25 mouse cellular contexts compared by ENCODE assay signal in genomic region chr15:21664180-21664579, GRCm38 (mm10).
"Had no signal": no experiment of that assay in that cellular context is flagged by ENCODE, and none has a peak within 500 bp of the region (broad histone marks: within the 10 kb centered on the region; RNA-seq: fewer than 3 reads in every experiment).

No protein-coding gene starts in this region.

- H3K9me3 ChIP-seq: heart, embryonic 13.5 days; heart, embryonic 15.5 days; hindbrain, embryonic 13.5 days; hindbrain, embryonic 15.5 days; kidney, embryonic 15.5 days; limb, embryonic 13.5 days; limb, embryonic 15.5 days had no signal

- H3K27ac ChIP-seq: heart, adult 2 months; heart, embryonic 13.5 days; heart, embryonic 15.5 days; hindbrain, embryonic 13.5 days; hindbrain, embryonic 15.5 days; hindbrain, postnatal 0 days; kidney, embryonic 15.5 days; kidney, postnatal 0 days; limb, embryonic 13.5 days; limb, embryonic 15.5 days had no signal

- H3K4me3 ChIP-seq: heart, adult 2 months; heart, embryonic 13.5 days; heart, embryonic 15.5 days; hindbrain, embryonic 13.5 days; hindbrain, embryonic 15.5 days; kidney, embryonic 15.5 days; limb, embryonic 13.5 days; limb, embryonic 15.5 days had no signal

- H3K27me3 ChIP-seq: heart, embryonic 13.5 days; heart, embryonic 15.5 days; hindbrain, embryonic 13.5 days; hindbrain, embryonic 15.5 days; kidney, embryonic 15.5 days; limb, embryonic 13.5 days; limb, embryonic 15.5 days had no signal

- ATAC-seq: hindbrain, postnatal 0 days; intestine, embryonic 16.5 days had no signal

- H3K4me1 ChIP-seq: heart, embryonic 13.5 days; heart, embryonic 15.5 days; hindbrain, embryonic 13.5 days; hindbrain, embryonic 15.5 days; kidney, embryonic 15.5 days; limb, embryonic 13.5 days; limb, embryonic 15.5 days had no signal

- H3K36me3 ChIP-seq: heart, embryonic 13.5 days; heart, embryonic 15.5 days; hindbrain, embryonic 13.5 days; hindbrain, embryonic 15.5 days; kidney, embryonic 15.5 days; limb, embryonic 13.5 days; limb, embryonic 15.5 days had no signal

- DNase-seq: gastrocnemius, postnatal 14 days; gastrocnemius, postnatal 36 days; heart, adult 11 months; heart, adult 2 months; heart, postnatal 14 days; heart, postnatal 36 days; kidney, adult 11 months; kidney, adult 2 months; kidney, adult 9 months; kidney, postnatal 14 days; kidney, postnatal 36 days; layer of hippocampus, adult 9-11 months; layer of hippocampus, postnatal 36 days; left cerebral cortex, postnatal 4 days had no signal

- H3K4me2 ChIP-seq: heart, embryonic 11.5 days; heart, embryonic 13.5 days; heart, embryonic 15.5 days; hindbrain, embryonic 13.5 days; hindbrain, embryonic 15.5 days; kidney, embryonic 15.5 days; limb, embryonic 13.5 days; limb, embryonic 15.5 days had no signal

- H3K9ac ChIP-seq: heart, embryonic 13.5 days; heart, embryonic 15.5 days; hindbrain, embryonic 13.5 days; hindbrain, embryonic 15.5 days; kidney, embryonic 15.5 days; limb, embryonic 13.5 days; limb, embryonic 15.5 days had no signal
